Mouse (Mus musculus): Measurements from ENCODE around the gene Parvg. TPM values are rescaled to one million over a fixed set of nuclear protein-coding genes. Genes with fewer than 3 reads are reported as not detected.

Gene Parvg
- polyA plus RNA-seq, 1 experiment: 63.0 TPM

DNA sequence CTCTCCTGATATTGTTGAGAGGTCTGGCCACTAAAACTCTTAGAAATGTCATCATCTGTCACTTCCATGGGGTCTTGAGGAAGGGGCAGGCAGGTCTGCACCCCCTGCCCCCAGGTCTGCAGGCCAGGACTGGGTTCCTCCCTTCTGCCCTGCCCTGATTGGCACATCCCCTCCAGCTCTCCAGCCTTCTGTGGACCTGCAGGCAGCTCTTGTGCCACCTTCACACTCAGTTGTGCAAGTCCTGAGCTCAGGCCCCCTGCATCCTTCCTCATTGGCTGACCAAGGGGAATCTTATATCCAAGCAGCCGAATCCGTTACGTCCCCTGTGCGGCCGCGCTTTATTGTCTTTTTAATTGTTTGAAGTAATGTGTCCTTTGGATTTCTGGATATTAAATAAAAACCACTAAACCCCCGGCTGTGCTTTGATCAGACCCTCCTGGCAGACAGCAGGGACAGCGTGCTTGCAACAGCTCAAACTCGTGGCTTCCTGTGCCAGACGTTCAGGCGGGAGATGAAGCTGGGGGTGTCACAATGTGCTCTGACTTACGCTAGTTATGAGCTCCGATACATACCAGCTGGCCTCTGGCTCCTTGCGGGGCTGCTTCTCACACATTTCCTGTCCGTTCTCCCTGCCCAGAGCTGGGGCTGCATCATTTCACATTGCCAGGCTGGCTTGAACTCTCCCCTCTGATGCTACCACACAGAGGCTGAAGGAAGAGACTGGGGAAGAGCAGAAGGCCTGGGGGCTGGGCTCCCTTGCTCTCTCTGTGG lies 8.4 kb upstream of the Parvg start:
- no peaks in the 10 kb centered on the region for H3K36me3 ChIP-seq (ENCODE audit: control insufficient read depth, insufficient read depth, low read length)
- TF ChIP-seq CTCF (IDR thresholded peaks at IDR 0.05; ENCODE audit: control insufficient read depth, insufficient read depth, insufficient replicate concordance, low read depth, low read length) (no peak), POLR2A (IDR thresholded peaks at IDR 0.05; ENCODE audit: control insufficient read depth, low read depth, low read length) (no peak)
- peaks cover 2% of the 10 kb centered on the region for H3K4me1 ChIP-seq (ENCODE audit: control insufficient read depth, insufficient read depth, low read length)
- H3K4me3 ChIP-seq (ENCODE audit: control insufficient read depth, low read depth, low read length): no peak overlapping the region
- H3K27me3 ChIP-seq (ENCODE audit: control insufficient read depth, insufficient read depth, low read length): no peaks in the 10 kb centered on the region
- H3K27ac ChIP-seq (ENCODE audit: control insufficient read depth, insufficient read depth, low read depth, low read length): no peak overlapping the region

DNA sequence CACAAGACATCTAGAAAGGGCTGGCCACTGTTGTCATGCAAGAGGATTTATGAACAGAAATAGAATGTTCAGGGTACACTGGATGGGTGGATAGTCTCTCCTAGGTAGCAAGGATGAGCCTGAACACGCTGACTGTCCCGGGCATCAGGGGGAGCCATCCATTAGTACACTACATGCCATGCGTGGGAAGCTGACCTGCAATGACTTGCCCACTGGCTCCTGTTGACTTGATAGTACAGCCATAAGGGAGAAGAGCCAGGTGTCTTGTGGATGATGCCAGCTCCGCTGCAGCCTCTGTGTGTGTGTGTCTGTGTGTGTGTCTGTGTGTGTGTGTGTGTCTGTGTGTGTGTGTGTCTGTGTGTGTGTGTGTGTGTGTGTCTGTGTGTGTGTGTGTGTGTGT lies 4.4 kb upstream of the Parvg start:
- no peak overlapping the region for H3K27ac ChIP-seq (ENCODE audit: control insufficient read depth, insufficient read depth, low read depth, low read length)
- no peak overlapping the region for H3K4me3 ChIP-seq (ENCODE audit: control insufficient read depth, low read depth, low read length)
- H3K36me3 ChIP-seq (ENCODE audit: control insufficient read depth, insufficient read depth, low read length): no peaks in the 10 kb centered on the region
- peaks cover 3% of the 10 kb centered on the region for H3K4me1 ChIP-seq (ENCODE audit: control insufficient read depth, insufficient read depth, low read length)
- H3K27me3 ChIP-seq (ENCODE audit: control insufficient read depth, insufficient read depth, low read length): no peaks in the 10 kb centered on the region
- TF ChIP-seq POLR2A (IDR thresholded peaks at IDR 0.05; ENCODE audit: control insufficient read depth, low read depth, low read length): no peak
- no peak for TF ChIP-seq CTCF (IDR thresholded peaks at IDR 0.05; ENCODE audit: control insufficient read depth, insufficient read depth, insufficient replicate concordance, low read depth, low read length)

GRCm38 (mm10) chr15:84321544-84322174 lies 2.2 kb upstream of the Parvg start:
- Histone ChIP-seq H3K27ac (ENCODE audit: control insufficient read depth, insufficient read depth, low read depth, low read length) (no peak overlapping the region), H3K4me3 (ENCODE audit: control insufficient read depth, low read depth, low read length) (peak overlapping the region; percentile 75), H3K4me1 (ENCODE audit: control insufficient read depth, insufficient read depth, low read length) (peaks cover 2% of the 10 kb centered on the region), H3K27me3 (ENCODE audit: control insufficient read depth, insufficient read depth, low read length) (no peaks in the 10 kb centered on the region), H3K36me3 (ENCODE audit: control insufficient read depth, insufficient read depth, low read length) (no peaks in the 10 kb centered on the region)
- TF ChIP-seq POLR2A (IDR thresholded peaks at IDR 0.05; ENCODE audit: control insufficient read depth, low read depth, low read length): no peak

DNA sequence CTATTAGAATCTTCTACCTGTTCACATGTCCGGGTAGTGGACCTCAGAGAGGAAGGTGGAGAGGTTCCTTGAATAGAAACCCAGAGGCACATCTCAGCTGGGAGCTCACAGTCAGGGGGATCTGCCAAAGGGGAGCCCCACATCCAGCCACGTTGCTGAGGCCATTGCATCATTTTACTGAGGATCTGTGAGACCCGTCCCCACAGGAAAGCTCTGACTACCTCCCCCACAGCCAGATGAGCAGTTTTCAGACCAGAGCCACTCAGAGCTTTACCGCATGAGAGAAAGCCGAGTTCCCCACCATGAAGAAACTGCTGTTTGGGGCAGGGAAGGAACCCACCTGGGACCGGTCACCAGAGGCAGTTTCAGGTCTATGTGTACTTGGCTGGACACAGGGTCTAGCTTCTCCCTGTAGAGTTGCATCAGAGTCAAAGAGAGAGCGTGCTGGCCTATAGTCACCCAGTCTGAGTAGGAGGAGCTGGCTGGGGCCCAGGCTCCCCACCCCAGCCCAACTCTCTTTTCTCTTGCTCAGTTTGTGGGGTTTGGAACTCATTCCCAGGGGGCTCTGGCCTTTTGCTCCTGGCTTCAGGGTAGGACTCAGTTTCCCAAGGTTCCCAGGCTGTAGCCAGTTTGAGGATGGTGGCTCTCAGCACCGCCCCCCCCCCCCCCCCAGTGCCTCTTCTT lies 1.2 kb downstream of the Parvg start:
- no peak for TF ChIP-seq CTCF (IDR thresholded peaks at IDR 0.05; ENCODE audit: control insufficient read depth, insufficient read depth, insufficient replicate concordance, low read depth, low read length)
- no peak for TF ChIP-seq POLR2A (IDR thresholded peaks at IDR 0.05; ENCODE audit: control insufficient read depth, low read depth, low read length)
- no peak overlapping the region for H3K27ac ChIP-seq (ENCODE audit: control insufficient read depth, insufficient read depth, low read depth, low read length)
- no peaks in the 10 kb centered on the region for H3K36me3 ChIP-seq (ENCODE audit: control insufficient read depth, insufficient read depth, low read length)
- no peaks in the 10 kb centered on the region for H3K27me3 ChIP-seq (ENCODE audit: control insufficient read depth, insufficient read depth, low read length)
- peak overlapping the region; percentile 75 for H3K4me3 ChIP-seq (ENCODE audit: control insufficient read depth, low read depth, low read length)
- H3K4me1 ChIP-seq (ENCODE audit: control insufficient read depth, insufficient read depth, low read length): peaks cover 2% of the 10 kb centered on the region

- peak overlapping the region; percentile 2; the same call in 1 of the 2 replicates for H3K4me3 ChIP-seq (ENCODE audit: control insufficient read depth, low read depth, low read length)
- peaks cover 2% of the 10 kb centered on the region for H3K4me1 ChIP-seq (ENCODE audit: control insufficient read depth, insufficient read depth, low read length)
- no peaks in the 10 kb centered on the region for H3K36me3 ChIP-seq (ENCODE audit: control insufficient read depth, insufficient read depth, low read length)
- TF ChIP-seq POLR2A (IDR thresholded peaks at IDR 0.05; ENCODE audit: control insufficient read depth, low read depth, low read length) (no peak), CTCF (IDR thresholded peaks at IDR 0.05; ENCODE audit: control insufficient read depth, insufficient read depth, insufficient replicate concordance, low read depth, low read length) (no peak)
- no peak overlapping the region for H3K27ac ChIP-seq (ENCODE audit: control insufficient read depth, insufficient read depth, low read depth, low read length)
- H3K27me3 ChIP-seq (ENCODE audit: control insufficient read depth, insufficient read depth, low read length): no peaks in the 10 kb centered on the region
These were observed 1.9 kb downstream of the Parvg start for GRCm38 (mm10) chr15:84325736-84326135.

GRCm38 (mm10) chr15:84328870-84329269 lies 5.0 kb downstream of the Parvg start:
- H3K27ac ChIP-seq (ENCODE audit: control insufficient read depth, insufficient read depth, low read depth, low read length): no peak overlapping the region
- H3K27me3 ChIP-seq (ENCODE audit: control insufficient read depth, insufficient read depth, low read length): no peaks in the 10 kb centered on the region
- no peaks in the 10 kb centered on the region for H3K4me1 ChIP-seq (ENCODE audit: control insufficient read depth, insufficient read depth, low read length)
- H3K36me3 ChIP-seq (ENCODE audit: control insufficient read depth, insufficient read depth, low read length): no peaks in the 10 kb centered on the region
- H3K4me3 ChIP-seq (ENCODE audit: control insufficient read depth, low read depth, low read length): no peak overlapping the region
- TF ChIP-seq CTCF (IDR thresholded peaks at IDR 0.05; ENCODE audit: control insufficient read depth, insufficient read depth, insufficient replicate concordance, low read depth, low read length): no peak
- TF ChIP-seq POLR2A (IDR thresholded peaks at IDR 0.05; ENCODE audit: control insufficient read depth, low read depth, low read length): no peak

DNA sequence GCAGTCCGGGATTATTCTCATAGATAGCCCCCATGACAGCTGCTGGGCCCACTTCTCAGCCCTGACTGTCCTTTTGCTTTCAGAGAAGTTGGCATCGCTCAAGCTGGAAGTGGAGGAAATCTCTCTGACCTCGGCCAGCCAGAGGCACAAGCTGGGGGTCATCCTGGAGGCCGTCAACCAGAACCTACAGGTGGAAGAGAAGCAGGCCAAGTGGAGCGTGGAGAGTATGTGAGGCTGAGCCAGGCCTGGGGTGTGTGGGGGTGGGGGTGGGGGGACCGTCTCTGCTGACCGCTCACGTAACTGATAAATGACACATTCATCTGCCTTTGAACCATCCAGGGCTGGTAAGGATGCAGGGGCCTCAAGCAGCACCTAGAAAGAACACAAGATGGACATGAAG lies 6.1 kb downstream of the Parvg start:
- H3K36me3 ChIP-seq (ENCODE audit: control insufficient read depth, insufficient read depth, low read length): no peaks in the 10 kb centered on the region
- TF ChIP-seq CTCF (IDR thresholded peaks at IDR 0.05; ENCODE audit: control insufficient read depth, insufficient read depth, insufficient replicate concordance, low read depth, low read length): no peak
- H3K27me3 ChIP-seq (ENCODE audit: control insufficient read depth, insufficient read depth, low read length): no peaks in the 10 kb centered on the region

More for the DNA sequence above, 6.1 kb downstream of the Parvg start:
- no peaks in the 10 kb centered on the region for H3K4me1 ChIP-seq (ENCODE audit: control insufficient read depth, insufficient read depth, low read length)
- H3K27ac ChIP-seq (ENCODE audit: control insufficient read depth, insufficient read depth, low read depth, low read length): no peak overlapping the region
- H3K4me3 ChIP-seq (ENCODE audit: control insufficient read depth, low read depth, low read length): no peak overlapping the region

All from testis, adult 2 months (tissue).